9 mouse cellular contexts compared by ENCODE assay signal in the genomic region with DNA sequence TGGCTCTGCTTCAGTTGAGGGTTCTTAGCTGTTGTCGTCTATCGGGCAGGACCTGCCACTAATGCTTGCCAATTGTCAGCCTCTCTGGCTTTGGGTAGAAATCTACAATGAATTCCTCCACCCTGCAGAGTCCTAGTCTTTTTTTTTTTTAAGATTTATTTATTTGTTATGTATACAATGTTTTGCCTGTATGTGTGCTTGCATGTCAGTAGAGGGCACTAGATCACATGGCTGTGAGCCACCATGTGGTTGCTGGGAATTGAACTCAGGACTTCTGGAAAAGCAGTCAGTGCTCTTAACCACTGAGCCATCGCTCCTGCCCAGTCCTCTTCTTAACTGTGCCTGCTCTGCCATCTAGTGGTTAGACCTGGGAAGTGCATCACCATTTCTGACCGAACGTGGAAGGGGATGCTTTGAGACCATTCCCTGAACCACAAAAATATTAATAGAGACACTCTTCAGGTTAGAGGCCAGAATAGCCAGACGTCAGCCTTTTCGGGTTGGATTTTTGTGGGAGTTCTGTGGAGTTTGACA. TPM values are rescaled to one million over a fixed set of nuclear protein-coding genes. Genes with fewer than 3 reads are reported as not detected.
DNase-seq lines count a peak whose midpoint lies in the region; ATAC-seq and TF ChIP-seq lines count a peak whose summit lies in the region.
"Had no signal": no experiment of that assay in that cellular context is flagged by ENCODE, and none has a peak within 500 bp of the region (broad histone marks: within the 10 kb centered on the region; RNA-seq: fewer than 3 reads in every experiment).

No protein-coding gene starts in this region.

- peak; percentile 86 for DNase-seq in forebrain, embryonic 11.5 days (ENCODE audit: low spot score)
- peak; percentile 71 for DNase-seq in MN1 (ENCODE audit: low spot score)
- peak; percentile 88 to 91 for DNase-seq in cerebellum, postnatal 14 days
- peak; percentile 73 for DNase-seq in gastrocnemius, postnatal 14 days
- DNase-seq in kidney, postnatal 4 days: peak; percentile 85 to 86
- peak; percentile 76 for DNase-seq in lung, postnatal 25 days (ENCODE audit: low spot score)

- H3K4me1 ChIP-seq in forebrain, embryonic 11.5 days (replicated peaks; ENCODE audit: control insufficient read depth, insufficient read depth, low read length): peaks cover 5% of the 10 kb centered on the region; the same call in 1 of the 2 replicates
- peaks cover 8% of the 10 kb centered on the region for H3K4me1 ChIP-seq in forebrain, embryonic 16.5 days (replicated peaks; ENCODE audit: control insufficient read depth, insufficient read depth, low read length)
- H3K4me1 ChIP-seq in small intestine, adult 2 months (ENCODE audit: control insufficient read depth, insufficient read depth, insufficient read length, low read length): peaks cover 7% of the 10 kb centered on the region

- WGBS in forebrain, embryonic 11.5 days: 21% methylated on average over 7 of the region's 7 CpGs
- 23% methylated on average over 7 of the region's 7 CpGs for WGBS in forebrain, embryonic 16.5 days
- 19% methylated on average over 7 of the region's 7 CpGs for WGBS in small intestine, adult 2 months

- no peak overlapping the region for H3K27ac ChIP-seq in forebrain, embryonic 11.5 days (ENCODE audit: low read depth, low read length)
- H3K27ac ChIP-seq in forebrain, embryonic 16.5 days (ENCODE audit: low read length): no peak overlapping the region
- H3K27ac ChIP-seq in small intestine, adult 2 months (ENCODE audit: insufficient read depth, low read depth, low read length): no peak overlapping the region
- H3K27ac ChIP-seq: limb, embryonic 15.5 days had no signal

- no peak overlapping the region for H3K4me3 ChIP-seq in forebrain, embryonic 11.5 days (ENCODE audit: low read depth, low read length)
- H3K4me3 ChIP-seq in forebrain, embryonic 16.5 days (replicated peaks; ENCODE audit: low read length): no peak overlapping the region
- no peak overlapping the region for H3K4me3 ChIP-seq in small intestine, adult 2 months (ENCODE audit: low read depth, low read length)
- H3K4me3 ChIP-seq: limb, embryonic 15.5 days had no signal

- no peak for ATAC-seq in forebrain, embryonic 11.5 days (replicated peaks; ENCODE audit: low FRiP score)
- ATAC-seq in forebrain, embryonic 16.5 days: no peak

- no peak overlapping the region for H3K9ac ChIP-seq in forebrain, embryonic 11.5 days (ENCODE audit: low read length)
- H3K9ac ChIP-seq in forebrain, embryonic 16.5 days (replicated peaks; ENCODE audit: low read depth, low read length): no peak overlapping the region
- H3K9ac ChIP-seq: limb, embryonic 15.5 days had no signal

- TF ChIP-seq POLR2A in small intestine, adult 2 months (IDR thresholded peaks at IDR 0.05; ENCODE audit: low read depth, low read length): no peak

- H3K4me2 ChIP-seq in forebrain, embryonic 11.5 days (ENCODE audit: low read depth, low read length, severe bottlenecking): no peak overlapping the region
- no peak overlapping the region for H3K4me2 ChIP-seq in forebrain, embryonic 16.5 days (ENCODE audit: low read length)
- H3K4me2 ChIP-seq: limb, embryonic 15.5 days had no signal

- H3K27me3 ChIP-seq in forebrain, embryonic 11.5 days (ENCODE audit: control insufficient read depth, insufficient read depth, low read length): no peaks in the 10 kb centered on the region
- H3K27me3 ChIP-seq in forebrain, embryonic 16.5 days (replicated peaks; ENCODE audit: control insufficient read depth, insufficient read depth, low read length): no peaks in the 10 kb centered on the region
- no peaks in the 10 kb centered on the region for H3K27me3 ChIP-seq in small intestine, adult 2 months (ENCODE audit: control insufficient read depth, insufficient read depth, low read length)

- H3K36me3 ChIP-seq in forebrain, embryonic 11.5 days (ENCODE audit: control insufficient read depth, insufficient read depth, low read length): no peaks in the 10 kb centered on the region
- H3K36me3 ChIP-seq in forebrain, embryonic 16.5 days (ENCODE audit: control insufficient read depth, insufficient read depth): no peaks in the 10 kb centered on the region
- no peaks in the 10 kb centered on the region for H3K36me3 ChIP-seq in small intestine, adult 2 months (ENCODE audit: control insufficient read depth, insufficient read depth, low read length)
- H3K36me3 ChIP-seq: limb, embryonic 15.5 days had no signal

- TF ChIP-seq CTCF in small intestine, adult 2 months (IDR thresholded peaks at IDR 0.05; ENCODE audit: extremely low read depth, insufficient read length, insufficient replicate concordance, low read depth, low read length): peak; percentile 59; the same call in 1 of the 2 replicates

- H3K9me3 ChIP-seq in forebrain, embryonic 11.5 days (ENCODE audit: control insufficient read depth, low read length): no peaks in the 10 kb centered on the region
- H3K9me3 ChIP-seq in forebrain, embryonic 16.5 days (ENCODE audit: control insufficient read depth, low read length): no peaks in the 10 kb centered on the region
- H3K9me3 ChIP-seq: limb, embryonic 15.5 days had no signal

- intact Hi-C loops in gastrocnemius, postnatal 14 days (cut with DNase I; ENCODE audit: low total_unique reads): loop anchor here (2.0 kb wide), 1 partner anchor 43 kb away; no protein-coding TSS in a partner anchor

RNA-seq across cellular contexts. Expression of gene Ptges, which starts 4.3 kb away (rescaled TPM):
- polyA plus RNA-seq in forebrain, embryonic 11.5 days (2014; fragmentation: Nextera tagmentation; extraction: Ambion mirVana): 4.2 and 5.5 TPM in 2 replicates
- polyA plus RNA-seq in forebrain, embryonic 16.5 days (2015; fragmentation: Nextera tagmentation; extraction: Ambion mirVana): 3.3 and 4.4 TPM in 2 replicates
- 1 to 10 TPM; 6.3 to 9.7 TPM for total RNA-seq in gastrocnemius, postnatal 14 days (2021)
- 5.9 and 10.9 TPM in 2 replicates for polyA plus RNA-seq in small intestine, adult 2 months (2012; rRNA removed)

RNA-seq across cellular contexts. Expression of gene Tor1b, which starts 18.8 kb away (rescaled TPM):
- 24.9 and 25.7 TPM in 2 replicates for polyA plus RNA-seq in forebrain, embryonic 11.5 days (2014; fragmentation: Nextera tagmentation; extraction: Ambion mirVana)
- 21.3 and 25.3 TPM in 2 replicates for polyA plus RNA-seq in forebrain, embryonic 16.5 days (2015; fragmentation: Nextera tagmentation; extraction: Ambion mirVana)
- total RNA-seq in gastrocnemius, postnatal 14 days (2021): 10 to 100 TPM; 17.7 to 18.7 TPM
- 8.0 and 8.2 TPM in 2 replicates for polyA plus RNA-seq in small intestine, adult 2 months (2012; rRNA removed)

RNA-seq across cellular contexts. Expression of gene Tor1a, which starts 33.7 kb away (rescaled TPM):
- polyA plus RNA-seq in forebrain, embryonic 11.5 days (2014; fragmentation: Nextera tagmentation; extraction: Ambion mirVana): 85.1 and 95.9 TPM in 2 replicates
- 105 and 108 TPM in 2 replicates for polyA plus RNA-seq in forebrain, embryonic 16.5 days (2015; fragmentation: Nextera tagmentation; extraction: Ambion mirVana)
- total RNA-seq in gastrocnemius, postnatal 14 days (2021): 10 to 100 TPM; 11.2 to 11.7 TPM
- polyA plus RNA-seq in small intestine, adult 2 months (2012; rRNA removed): 38.8 and 78.6 TPM in 2 replicates

RNA-seq across cellular contexts. Expression of gene BC005624, which starts 48.0 kb away (rescaled TPM):
- polyA plus RNA-seq in forebrain, embryonic 11.5 days (2014; fragmentation: Nextera tagmentation; extraction: Ambion mirVana): 59.7 and 63.6 TPM in 2 replicates
- polyA plus RNA-seq in forebrain, embryonic 16.5 days (2015; fragmentation: Nextera tagmentation; extraction: Ambion mirVana): 83.9 and 93.5 TPM in 2 replicates
- 10 to 100 TPM; 16.1 to 17.4 TPM for total RNA-seq in gastrocnemius, postnatal 14 days (2021)
- polyA plus RNA-seq in small intestine, adult 2 months (2012; rRNA removed): 5.3 and 9.0 TPM in 2 replicates

RNA-seq across cellular contexts. Expression of gene Usp20, which starts 48.1 kb away (rescaled TPM):
- 17.7 and 21.3 TPM in 2 replicates for polyA plus RNA-seq in forebrain, embryonic 11.5 days (2014; fragmentation: Nextera tagmentation; extraction: Ambion mirVana)
- 37.6 and 48.8 TPM in 2 replicates for polyA plus RNA-seq in forebrain, embryonic 16.5 days (2015; fragmentation: Nextera tagmentation; extraction: Ambion mirVana)
- total RNA-seq in gastrocnemius, postnatal 14 days (2021): 10 to 100 TPM; 11.6 to 13.1 TPM
- polyA plus RNA-seq in small intestine, adult 2 months (2012; rRNA removed): 5.1 TPM in 2 replicates
